Mouse (Mus musculus) layer of hippocampus, adult 8-10 months (tissue): ENCODE measurements at regions not wholly inside any gene's neighbourhood (a gene's known extent, or its start where the extent isn't known, plus 50 kb on each side); places are given as distances from the start of the nearest gene placed in this dataset.

ENCODE experiments used
- DNase-seq, 2 experiments: peaks; one replicate each; pipeline ENCODE4 v3.0.0; 2022; ENCODE audit warnings: low spot score in 2 of 2

GRCm38 (mm10) chr5:70024571-70024970, 432.4 kb upstream of the Gnpda2 start:
- DNase-seq, result peak; percentile 5

- no peak for DNase-seq
Observed at GRCm38 (mm10) chr5:70011951-70012350, 419.8 kb upstream of the Gnpda2 start.
